Mouse (Mus musculus): ENCODE results near the gene Ebi3.

GRCm38 (mm10) chr17:55933191-55933590 is 19.2 kb upstream of the Ebi3 start:
- TF ChIP-seq CTCF (IDR thresholded peaks at IDR 0.05; ENCODE audit: low read depth, low read length) (no peak), TAL1 (conservative IDR thresholded peaks at IDR 0.05; ENCODE audit: low read depth, low read length) (no peak), GATA2 (IDR thresholded peaks at IDR 0.05; ENCODE audit: borderline replicate concordance, low read depth, low read length) (no peak), POLR2AphosphoS5 (IDR thresholded peaks at IDR 0.05; ENCODE audit: insufficient replicate concordance, low read depth, low read length) (no peak), GATA1 (IDR thresholded peaks at IDR 0.05; ENCODE audit: borderline replicate concordance, low read length) (no peak)
